Mouse (Mus musculus): ENCODE results near the gene Il24. TPM values are rescaled to one million over a fixed set of nuclear protein-coding genes. Genes with fewer than 3 reads are reported as not detected.

Il24 gene
- total and polyA plus RNA-seq, 2 experiments from 2014 or later = not detected

GRCm38 (mm10) chr1:130902505-130902904 is 15.3 kb upstream of the Il24 start:
- H3K4me2 ChIP-seq (ENCODE audit: low read depth, low read length) = no peak overlapping the region
- 51% methylated on average over 7 of the region's 7 CpGs for WGBS
- H3K36me3 ChIP-seq (replicated peaks; ENCODE audit: control insufficient read depth, insufficient read depth, low read length) = no peaks in the 10 kb centered on the region
- H3K27me3 ChIP-seq (ENCODE audit: control insufficient read depth, insufficient read depth, low read length) = no peaks in the 10 kb centered on the region
- no peaks in the 10 kb centered on the region for H3K4me1 ChIP-seq (ENCODE audit: control insufficient read depth, insufficient read depth)
- DNase-seq (ENCODE audit: low spot score) (no peak), ATAC-seq (ENCODE audit: insufficient read depth, low read depth) (no peak)
- no peaks in the 10 kb centered on the region for H3K9me3 ChIP-seq (replicated peaks; ENCODE audit: control insufficient read depth, low read length)
- no peak overlapping the region for H3K9ac ChIP-seq (replicated peaks; ENCODE audit: low read depth, low read length)
- no peak overlapping the region for H3K4me3 ChIP-seq (ENCODE audit: low read depth, low read length)
- H3K27ac ChIP-seq (ENCODE audit: low read depth) = no peak overlapping the region
- no peak for TF ChIP-seq CTCF (IDR thresholded peaks at IDR 0.05; ENCODE audit: low read depth)
- no peak for TF ChIP-seq EP300 (IDR thresholded peaks at IDR 0.05; ENCODE audit: low read depth)

GRCm38 (mm10) chr1:130894468-130894867 is 7.2 kb upstream of the Il24 start:
- Histone ChIP-seq H3K4me2 (ENCODE audit: low read depth, low read length) (no peak overlapping the region), H3K9me3 (replicated peaks; ENCODE audit: control insufficient read depth, low read length) (no peaks in the 10 kb centered on the region), H3K4me3 (ENCODE audit: low read depth, low read length) (no peak overlapping the region), H3K9ac (replicated peaks; ENCODE audit: low read depth, low read length) (no peak overlapping the region), H3K4me1 (ENCODE audit: control insufficient read depth, insufficient read depth) (no peaks in the 10 kb centered on the region), H3K27ac (ENCODE audit: low read depth) (no peak overlapping the region), H3K27me3 (ENCODE audit: control insufficient read depth, insufficient read depth, low read length) (no peaks in the 10 kb centered on the region), H3K36me3 (replicated peaks; ENCODE audit: control insufficient read depth, insufficient read depth, low read length) (no peaks in the 10 kb centered on the region)
- TF ChIP-seq EP300 (IDR thresholded peaks at IDR 0.05; ENCODE audit: low read depth) = no peak
- no peak for TF ChIP-seq CTCF (IDR thresholded peaks at IDR 0.05; ENCODE audit: low read depth)
- WGBS = 55% methylated on average over 6 of the region's 6 CpGs
- DNase-seq (ENCODE audit: low spot score) (no peak), ATAC-seq (ENCODE audit: insufficient read depth, low read depth) (no peak)

GRCm38 (mm10) chr1:130893329-130894040 is 6.2 kb upstream of the Il24 start:
- no peak for DNase-seq (ENCODE audit: low spot score)
- Histone ChIP-seq H3K4me2 (ENCODE audit: low read depth, low read length) (no peak overlapping the region), H3K36me3 (replicated peaks; ENCODE audit: control insufficient read depth, insufficient read depth, low read length) (no peaks in the 10 kb centered on the region), H3K27me3 (ENCODE audit: control insufficient read depth, insufficient read depth, low read length) (no peaks in the 10 kb centered on the region), H3K27ac (ENCODE audit: low read depth) (no peak overlapping the region), H3K9me3 (replicated peaks; ENCODE audit: control insufficient read depth, low read length) (no peaks in the 10 kb centered on the region), H3K4me1 (ENCODE audit: control insufficient read depth, insufficient read depth) (no peaks in the 10 kb centered on the region), H3K4me3 (ENCODE audit: low read depth, low read length) (no peak overlapping the region), H3K9ac (replicated peaks; ENCODE audit: low read depth, low read length) (no peak overlapping the region)
- no peak for TF ChIP-seq CTCF (IDR thresholded peaks at IDR 0.05; ENCODE audit: low read depth)
- no peak for TF ChIP-seq EP300 (IDR thresholded peaks at IDR 0.05; ENCODE audit: low read depth)
- 72% methylated on average over 9 of the region's 9 CpGs for WGBS
- no peak for ATAC-seq (ENCODE audit: insufficient read depth, low read depth)

GRCm38 (mm10) chr1:130892446-130892845 is 5.2 kb upstream of the Il24 start:
- DNase-seq (ENCODE audit: low spot score) = no peak
- WGBS = 56% methylated on average over 1 of the region's 1 CpGs

GRCm38 (mm10) chr1:130883146-130883545 is 4.1 kb downstream of the Il24 start:
- DNase-seq (ENCODE audit: low spot score) = no peak
- no peak overlapping the region for H3K9ac ChIP-seq (replicated peaks; ENCODE audit: low read depth, low read length)
- 77% methylated on average over 4 of the region's 4 CpGs for WGBS
- H3K4me2 ChIP-seq (ENCODE audit: low read depth, low read length) = no peak overlapping the region
- no peaks in the 10 kb centered on the region for H3K4me1 ChIP-seq (ENCODE audit: control insufficient read depth, insufficient read depth)
- no peak for TF ChIP-seq CTCF (IDR thresholded peaks at IDR 0.05; ENCODE audit: low read depth)
- no peak for TF ChIP-seq EP300 (IDR thresholded peaks at IDR 0.05; ENCODE audit: low read depth)
- no peak overlapping the region for H3K27ac ChIP-seq (ENCODE audit: low read depth)
- ATAC-seq (ENCODE audit: insufficient read depth, low read depth) = no peak
- H3K9me3 ChIP-seq (replicated peaks; ENCODE audit: control insufficient read depth, low read length) = no peaks in the 10 kb centered on the region
- H3K36me3 ChIP-seq (replicated peaks; ENCODE audit: control insufficient read depth, insufficient read depth, low read length) = no peaks in the 10 kb centered on the region
- no peak overlapping the region for H3K4me3 ChIP-seq (ENCODE audit: low read depth, low read length)
- peaks cover 17% of the 10 kb centered on the region for H3K27me3 ChIP-seq (ENCODE audit: control insufficient read depth, insufficient read depth, low read length)

More at GRCm38 (mm10) chr1:130892446-130892845, 5.2 kb upstream of the Il24 start:
- no peak overlapping the region for H3K4me3 ChIP-seq (ENCODE audit: low read depth, low read length)
- H3K4me2 ChIP-seq (ENCODE audit: low read depth, low read length) = no peak overlapping the region
- H3K27ac ChIP-seq (ENCODE audit: low read depth) = no peak overlapping the region
- no peaks in the 10 kb centered on the region for H3K27me3 ChIP-seq (ENCODE audit: control insufficient read depth, insufficient read depth, low read length)
- no peak for ATAC-seq (ENCODE audit: insufficient read depth, low read depth)
- H3K9ac ChIP-seq (replicated peaks; ENCODE audit: low read depth, low read length) = no peak overlapping the region
- no peaks in the 10 kb centered on the region for H3K9me3 ChIP-seq (replicated peaks; ENCODE audit: control insufficient read depth, low read length)
- H3K4me1 ChIP-seq (ENCODE audit: control insufficient read depth, insufficient read depth) = no peaks in the 10 kb centered on the region
- TF ChIP-seq EP300 (IDR thresholded peaks at IDR 0.05; ENCODE audit: low read depth) (no peak), CTCF (IDR thresholded peaks at IDR 0.05; ENCODE audit: low read depth) (no peak)
- H3K36me3 ChIP-seq (replicated peaks; ENCODE audit: control insufficient read depth, insufficient read depth, low read length) = no peaks in the 10 kb centered on the region

DNA sequence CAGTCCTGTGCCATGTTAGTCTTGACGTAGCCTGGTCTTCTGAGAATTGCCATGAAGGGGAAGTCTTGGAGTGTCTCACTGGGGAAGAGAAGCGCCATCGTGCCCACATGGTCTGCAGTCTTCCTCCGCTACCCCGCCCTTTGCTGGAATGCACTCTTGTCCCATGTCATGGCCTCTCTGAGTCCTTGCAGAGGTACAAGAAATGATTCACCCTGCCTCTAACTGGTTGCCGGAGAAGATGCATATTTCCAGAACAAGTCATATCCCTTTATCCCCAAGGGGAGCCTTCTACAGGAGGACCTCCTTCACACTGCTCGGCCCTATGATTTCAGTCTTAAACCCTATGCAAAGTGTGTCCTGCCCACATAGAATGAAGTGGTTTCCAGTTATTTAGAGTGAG is 7.3 kb downstream of the Il24 start:
- H3K27me3 ChIP-seq (ENCODE audit: control insufficient read depth, insufficient read depth, low read length) = peaks cover 27% of the 10 kb centered on the region
- no peak overlapping the region for H3K4me3 ChIP-seq (ENCODE audit: low read depth, low read length)
- no peak for ATAC-seq (ENCODE audit: insufficient read depth, low read depth)
- H3K4me2 ChIP-seq (ENCODE audit: low read depth, low read length) = no peak overlapping the region
- H3K9ac ChIP-seq (replicated peaks; ENCODE audit: low read depth, low read length) = no peak overlapping the region
- no peak for TF ChIP-seq EP300 (IDR thresholded peaks at IDR 0.05; ENCODE audit: low read depth)
- no peak for TF ChIP-seq CTCF (IDR thresholded peaks at IDR 0.05; ENCODE audit: low read depth)
- H3K9me3 ChIP-seq (replicated peaks; ENCODE audit: control insufficient read depth, low read length) = no peaks in the 10 kb centered on the region
- WGBS = 87% methylated on average over 7 of the region's 7 CpGs
- H3K27ac ChIP-seq (ENCODE audit: low read depth) = no peak overlapping the region
- no peak for DNase-seq (ENCODE audit: low spot score)
- no peaks in the 10 kb centered on the region for H3K4me1 ChIP-seq (ENCODE audit: control insufficient read depth, insufficient read depth)
- H3K36me3 ChIP-seq (replicated peaks; ENCODE audit: control insufficient read depth, insufficient read depth, low read length) = no peaks in the 10 kb centered on the region

Data from heart, postnatal 0 days (tissue).